Mouse (Mus musculus) liver, adult 2 months (tissue): ENCODE measurements at regions not wholly inside any gene's neighbourhood (a gene's known extent, or its start where the extent isn't known, plus 50 kb on each side); places are given as distances from the start of the nearest gene placed in this dataset.

Experiments used
- CTCF ChIP-seq: fragments of 200-500 bp; IDR thresholded peaks from 2 replicates; pipeline ENCODE4 v1.5.1; 2011; ENCODE audit warnings: low read depth, low read length, control low read depth
- POLR2A ChIP-seq: fragments of 200-500 bp; IDR thresholded peaks from 2 replicates; pipeline ENCODE4 v1.6.1; 2011; ENCODE audit warnings: low read length, control low read depth; ENCODE audit not compliant: insufficient read depth; ENCODE audit errors: extremely low read depth

DNA sequence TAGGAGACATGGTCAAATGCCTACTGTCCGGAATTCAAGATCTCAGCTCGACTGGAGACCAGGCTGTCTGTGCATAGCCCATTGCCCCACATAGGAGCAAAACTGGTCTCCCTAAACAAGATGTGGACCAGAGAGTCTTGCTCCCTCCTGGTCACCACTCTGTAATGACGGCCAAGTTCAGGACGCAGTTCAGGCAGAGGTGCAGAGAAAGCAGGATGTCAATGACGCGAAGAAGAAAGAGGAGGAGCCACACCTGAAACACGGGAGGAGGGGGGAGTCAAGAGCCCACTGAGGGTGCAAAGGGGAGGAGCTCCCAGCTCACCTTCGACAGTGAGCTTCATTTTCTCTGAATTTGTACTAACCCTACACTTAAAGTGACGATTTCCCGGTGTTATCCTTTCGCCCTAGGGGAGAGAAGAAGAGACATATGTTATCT, 104.3 kb downstream of the Cand1 start:
- TF ChIP-seq POLR2A (no peak), CTCF (no peak)
